Mouse (Mus musculus) heart, adult 2 months (tissue): ENCODE results near the gene Gm13691. TPM values are rescaled to one million over a fixed set of nuclear protein-coding genes. Genes with fewer than 3 reads are reported as not detected.
A peak's percentile ranks its signal among the peaks of the same experiment; 100 is the strongest.
"Not testable (repeated sequence)": the region's sequence is repeated elsewhere in the genome, so short reads cannot be mapped to it uniquely, and the experiment has no call there.

ENCODE experiments used
- DNase-seq, 2 experiments: peaks; one replicate each; pipeline ENCODE4 v3.0.0; 2021
- H3K27ac ChIP-seq: fragments of 200-600 bp; 2 replicates; pipeline ENCODE4 v1.8.1; 2022
- H3K27me3 ChIP-seq: fragments of 200-500 bp; 2 replicates; pipeline ENCODE4 v1.6.1; 2012; ENCODE audit warnings: mild to moderate bottlenecking, low read length, inconsistent platforms, mixed read lengths; ENCODE audit not compliant: control insufficient read depth, insufficient read depth
- H3K36me3 ChIP-seq: fragments of 200-500 bp; 2 replicates; pipeline ENCODE4 v1.6.1; 2012; ENCODE audit warnings: low read length, inconsistent platforms; ENCODE audit not compliant: control insufficient read depth, insufficient read depth
- H3K4me1 ChIP-seq: fragments of 200-500 bp; 2 replicates; pipeline ENCODE4 v1.6.1; 2011; ENCODE audit warnings: low read length; ENCODE audit not compliant: control insufficient read depth, insufficient read depth
- H3K4me3 ChIP-seq: fragments of 200-600 bp; 2 replicates; pipeline ENCODE4 v1.8.1; 2022
- H3K79me2 ChIP-seq: fragments of 200-500 bp; replicated peaks from 2 replicates; pipeline ENCODE4 v1.6.1; 2012; ENCODE audit warnings: mild to moderate bottlenecking, inconsistent platforms, low read length, moderate library complexity, mixed read lengths; ENCODE audit not compliant: control insufficient read depth, insufficient read depth
- H3K9ac ChIP-seq: fragments of 200-500 bp; 2 replicates; pipeline ENCODE4 v1.6.1; 2012; ENCODE audit warnings: low read depth, mild to moderate bottlenecking, control low read depth, inconsistent platforms, low read length, mixed read lengths
- CTCF ChIP-seq: fragments of 200-600 bp; IDR thresholded peaks from 2 replicates; pipeline ENCODE4 v1.8.1; 2022; ENCODE audit warnings: antibody characterized with exemption, mild to moderate bottlenecking, moderate library complexity
- EP300 ChIP-seq: fragments of 200-500 bp; IDR thresholded peaks from 2 replicates; pipeline ENCODE4 v1.6.1; 2011; ENCODE audit warnings: low read depth, low read length, control low read depth; ENCODE audit not compliant: insufficient read depth
- POLR2A ChIP-seq: fragments of 200-500 bp; IDR thresholded peaks from 2 replicates; pipeline ENCODE4 v1.6.1; 2011; ENCODE audit warnings: mild to moderate bottlenecking, low read depth, low read length, control low read depth; ENCODE audit not compliant: insufficient read depth
- WGBS: fragments of 180-500 bp; shearing (Covaris S2); methylation state at CpG from one replicate; pipeline ENCODE4 v1.1.7; 2018; 5-methylcytosine and 5-hydroxymethylcytosine counted together
- intact Hi-C: fragments of 180-260 bp; cut with DNase I; formaldehyde crosslinking; loops from one replicate; pipeline ENCODE4 v1.15.1; 2025
- polyA plus RNA-seq: library from polyadenylated mRNA; depleted of rRNA; stranded (reverse); fragments of >200 nt; gene quantifications from 2 replicates; pipeline ENCODE4 v1.2.3, GENCODE M21; 2012
- total RNA-seq, 2 experiments: library from RNA; stranded (reverse); gene quantifications; 2 replicates each; pipeline ENCODE4 v1.2.3; 2021

Gene Gm13691
- total and polyA plus RNA-seq, 3 experiments, result 0.70 to 0.76 TPM; not detected in 1

- intact Hi-C loops, DNase-seq, H3K4me3 ChIP-seq, H3K36me3 ChIP-seq, H3K9ac ChIP-seq, H3K4me1 ChIP-seq, H3K27me3 ChIP-seq, H3K27ac ChIP-seq, H3K79me2 ChIP-seq: not testable (repeated sequence)
- WGBS, result no CpG with 5 or more reads among the region's 6 CpGs
Measured at GRCm38 (mm10) chr2:83984443-83984842, 5.9 kb upstream of the Gm13691 start, which contains the start of gene Gm13697. TSS of gene Gm13697 (plus strand) at chr2:83984743.

- intact Hi-C loops, H3K79me2 ChIP-seq, H3K27me3 ChIP-seq, H3K4me1 ChIP-seq, H3K36me3 ChIP-seq, H3K9ac ChIP-seq: not testable (repeated sequence)
- H3K27ac ChIP-seq, result peak overlapping the region; percentile 3; the same call in 1 of the 2 replicates
- 21% methylated on average over 8 of the region's 9 CpGs for WGBS
- H3K4me3 ChIP-seq, result peak overlapping the region; percentile 25
- DNase-seq, result peak in 1 of 2 experiments; percentile 23
Measured at GRCm38 (mm10) chr2:83993639-83994255, 3.4 kb downstream of the Gm13691 start.

DNA sequence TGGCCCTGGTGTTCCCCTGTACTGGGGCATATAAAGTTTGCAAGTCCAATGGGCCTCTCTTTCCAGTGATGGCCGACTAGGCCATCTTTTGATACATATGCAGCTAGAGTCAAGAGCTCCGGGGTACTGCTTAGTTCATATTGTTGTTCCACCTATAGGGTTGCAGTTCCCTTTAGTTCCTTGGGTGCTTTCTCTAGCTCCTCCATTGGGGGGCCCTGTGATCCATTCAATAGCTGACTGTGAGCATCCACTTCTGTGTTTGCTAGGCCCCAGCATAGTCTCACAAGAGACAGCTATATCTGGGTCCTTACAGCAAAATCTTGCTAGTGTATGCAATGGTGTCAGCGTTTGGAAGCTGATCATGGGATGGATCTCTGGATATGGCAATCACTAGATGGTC, 4.2 kb downstream of the Gm13691 start:
- H3K79me2 ChIP-seq, H3K36me3 ChIP-seq, intact Hi-C loops, DNase-seq, H3K27me3 ChIP-seq, H3K27ac ChIP-seq, H3K4me3 ChIP-seq, H3K4me1 ChIP-seq, H3K9ac ChIP-seq: not testable (repeated sequence)
- WGBS, result 93% methylated on average over 2 of the region's 3 CpGs

GRCm38 (mm10) chr2:84008913-84009312, 18.6 kb downstream of the Gm13691 start:
- Histone ChIP-seq H3K27ac (no peak overlapping the region), H3K27me3 (no peaks in the 10 kb centered on the region), H3K79me2 (no peaks in the 10 kb centered on the region), H3K4me1 (peaks cover 4% of the 10 kb centered on the region), H3K36me3 (no peaks in the 10 kb centered on the region; the same call in 1 of the 2 replicates), H3K9ac (no peak overlapping the region), H3K4me3 (no peak overlapping the region)
- intact Hi-C loops, result no loop called here
- 35% methylated on average over 1 of the region's 1 CpGs for WGBS
- no peak for TF ChIP-seq POLR2A
- no peak for TF ChIP-seq CTCF
- no peak for TF ChIP-seq EP300
- DNase-seq, result no peak

GRCm38 (mm10) chr2:84009818-84010217, 19.5 kb downstream of the Gm13691 start:
- Histone ChIP-seq H3K9ac (no peak overlapping the region), H3K27me3 (no peaks in the 10 kb centered on the region), H3K79me2 (no peaks in the 10 kb centered on the region), H3K27ac (no peak overlapping the region), H3K4me3 (no peak overlapping the region), H3K4me1 (peaks cover 4% of the 10 kb centered on the region), H3K36me3 (no peaks in the 10 kb centered on the region; the same call in 1 of the 2 replicates)
- TF ChIP-seq CTCF, result no peak
- TF ChIP-seq EP300, result no peak
- TF ChIP-seq POLR2A, result no peak
- intact Hi-C loops, result no loop called here
- no peak for DNase-seq
- 33% methylated on average over 3 of the region's 3 CpGs for WGBS

GRCm38 (mm10) chr2:84014572-84014971, 24.2 kb downstream of the Gm13691 start:
- H3K36me3 ChIP-seq, result no peaks in the 10 kb centered on the region
- H3K4me1 ChIP-seq, result peaks cover 2% of the 10 kb centered on the region
- intact Hi-C loops, result no loop called here
- DNase-seq, result no peak
- no peaks in the 10 kb centered on the region for H3K27me3 ChIP-seq
- H3K9ac ChIP-seq, result no peak overlapping the region
- H3K27ac ChIP-seq, result no peak overlapping the region
- TF ChIP-seq EP300 (no peak), CTCF (no peak), POLR2A (no peak)
- 61% methylated on average over 6 of the region's 6 CpGs for WGBS
- H3K79me2 ChIP-seq, result no peaks in the 10 kb centered on the region
- no peak overlapping the region for H3K4me3 ChIP-seq

DNA sequence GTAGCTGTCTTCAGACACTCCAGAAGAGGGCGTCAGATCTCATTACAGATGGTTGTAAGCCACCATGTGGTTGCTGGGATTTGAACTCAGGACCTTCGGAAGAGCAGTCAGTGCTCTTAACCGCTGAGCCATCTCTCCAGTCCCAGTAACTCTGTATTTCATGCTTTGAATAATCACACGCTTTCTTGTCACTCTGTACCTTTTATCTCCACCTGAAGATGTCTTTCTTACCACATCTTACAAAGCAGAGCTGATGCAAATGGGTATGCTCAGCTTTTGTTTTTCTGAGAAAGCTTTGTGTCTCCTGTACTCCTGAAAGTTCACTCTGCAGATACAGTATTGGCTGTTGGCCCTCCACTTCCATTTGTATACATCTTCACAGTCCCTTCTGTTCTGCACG, 25.9 kb downstream of the Gm13691 start:
- DNase-seq, H3K79me2 ChIP-seq, intact Hi-C loops, H3K9ac ChIP-seq, H3K27me3 ChIP-seq, H3K27ac ChIP-seq, H3K4me3 ChIP-seq, H3K4me1 ChIP-seq, H3K36me3 ChIP-seq: not testable (repeated sequence)
- 80% methylated on average over 5 of the region's 5 CpGs for WGBS
